Mouse (Mus musculus): ENCODE results near the gene Tlcd1. TPM values are rescaled to one million over a fixed set of nuclear protein-coding genes. Genes with fewer than 3 reads are reported as not detected.

The Tlcd1 gene
- polyA plus RNA-seq, 1 experiment from 2014 or later: 13.6 TPM

DNA sequence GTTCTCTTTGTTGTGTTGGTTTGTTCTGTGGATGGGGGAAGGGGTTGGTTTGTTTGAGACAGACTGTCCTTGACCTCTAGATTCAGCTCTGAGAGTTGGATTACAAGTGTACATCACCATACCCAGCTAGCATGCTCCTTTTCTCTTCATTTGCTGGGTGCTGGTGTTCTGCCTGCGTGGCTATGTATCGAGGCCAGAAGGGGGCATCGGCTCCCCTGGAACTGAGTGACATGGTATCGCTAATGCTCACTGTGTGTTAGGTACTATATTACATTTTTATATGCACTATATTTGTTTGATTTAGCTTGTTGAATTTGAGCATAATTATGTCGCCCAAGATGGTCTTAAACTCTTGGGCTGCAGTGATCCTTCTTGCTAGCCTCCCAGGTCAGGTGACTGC is 30.3 kb upstream of the Tlcd1 start:
- no peaks in the 10 kb centered on the region for H3K27me3 ChIP-seq
- TF ChIP-seq CTCF (IDR thresholded peaks at IDR 0.05): no peak
- in situ Hi-C loops (cut with MboI; ENCODE audit: low pct_unique_long_range_greater_than_20kb): no loop called here
- ATAC-seq (no peak), DNase-seq (ENCODE audit: low read depth, low spot score) (no peak)
- CTCF ChIA-PET: interaction anchor here (1.3 to 1.8 kb wide), 3 partner anchors 10 to 31 kb away, joined by 3 to 4 read pairs (median 4); no protein-coding TSS in a partner anchor
- POLR2A ChIA-PET: no interaction called here

DNA sequence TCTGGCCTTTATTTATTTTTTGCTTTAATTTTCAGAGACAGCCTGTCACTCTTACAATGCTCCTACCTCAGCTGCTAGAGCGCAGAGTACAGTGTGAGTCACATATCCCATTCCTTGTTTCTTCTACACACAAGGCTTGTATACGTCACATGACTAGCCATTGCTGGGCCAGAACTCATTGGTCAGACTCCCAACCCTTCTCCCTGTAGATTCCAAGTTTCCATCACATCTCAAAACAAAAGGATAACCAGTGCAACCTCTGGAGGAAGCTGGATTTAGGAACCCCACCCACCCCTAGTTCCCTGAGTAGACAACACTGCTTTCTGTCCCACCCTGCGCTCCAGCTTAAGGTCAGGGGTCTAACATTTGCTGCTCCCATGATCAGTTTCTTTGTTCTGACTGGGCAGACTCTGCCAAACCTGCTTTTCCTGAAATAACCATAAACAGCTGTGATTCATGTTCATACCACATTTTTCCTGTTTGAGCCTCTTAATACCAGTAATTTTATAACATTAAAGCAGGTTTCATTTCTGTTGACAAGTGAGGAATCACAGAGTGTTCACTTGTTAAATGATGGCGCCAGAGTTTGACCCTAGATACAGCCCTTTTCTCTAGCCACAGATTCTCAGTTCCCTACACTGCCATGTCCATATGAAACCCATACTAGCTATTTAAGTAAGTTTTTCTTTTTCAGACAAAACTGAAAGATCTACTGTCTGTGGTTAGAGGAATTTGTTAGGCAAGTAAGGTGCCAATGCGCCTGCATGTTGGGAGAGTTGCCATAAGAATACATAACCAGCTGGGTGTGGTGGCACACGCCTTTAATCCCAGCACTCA is 29.6 kb upstream of the Tlcd1 start:
- in situ Hi-C loops (cut with MboI; ENCODE audit: low pct_unique_long_range_greater_than_20kb): no loop called here
- ATAC-seq: no peak
- DNase-seq (ENCODE audit: low read depth, low spot score): no peak

DNA sequence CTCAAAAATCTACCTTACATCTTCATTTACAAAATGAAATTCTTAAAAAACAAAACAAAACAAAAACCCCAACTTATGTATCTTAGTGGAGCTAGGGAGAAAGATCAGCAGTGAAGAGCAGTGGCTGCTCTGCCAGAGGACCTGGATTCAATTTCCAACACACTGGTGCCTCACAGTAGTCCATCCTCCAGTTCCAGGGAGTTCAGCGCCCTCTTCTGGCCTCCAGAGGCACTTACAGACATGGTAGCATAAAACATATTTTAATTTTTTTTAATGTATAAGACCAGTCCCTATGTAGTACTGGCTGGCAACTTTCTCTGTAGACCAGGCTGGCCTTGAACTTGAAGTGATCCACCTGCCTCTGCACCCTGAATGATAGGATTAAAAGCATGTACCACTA is 25.4 kb upstream of the Tlcd1 start:
- DNase-seq (ENCODE audit: low read depth, low spot score) (no peak), ATAC-seq (no peak)
- ChIA-PET POLR2A (interaction anchor here (1.3 kb wide), 1 partner anchor 107 kb away, joined by 5 read pairs; no protein-coding TSS in a partner anchor), CTCF (interaction anchor here (1.0 to 1.5 kb wide), 4 partner anchors 15 to 36 kb away, joined by 3 to 4 read pairs (median 4); no protein-coding TSS in a partner anchor)
- no peaks in the 10 kb centered on the region for H3K27me3 ChIP-seq
- in situ Hi-C loops (cut with MboI; ENCODE audit: low pct_unique_long_range_greater_than_20kb): no loop called here
- TF ChIP-seq CTCF (IDR thresholded peaks at IDR 0.05): peak; percentile 81

More for the DNA sequence above, 29.6 kb upstream of the Tlcd1 start:
- ChIA-PET CTCF (interaction anchor here (1.4 to 1.8 kb wide), 2 partner anchors 12 to 30 kb away, joined by 3 to 4 read pairs; no protein-coding TSS in a partner anchor), POLR2A (no interaction called here)
- no peak for TF ChIP-seq CTCF (IDR thresholded peaks at IDR 0.05)
- no peaks in the 10 kb centered on the region for H3K27me3 ChIP-seq

DNA sequence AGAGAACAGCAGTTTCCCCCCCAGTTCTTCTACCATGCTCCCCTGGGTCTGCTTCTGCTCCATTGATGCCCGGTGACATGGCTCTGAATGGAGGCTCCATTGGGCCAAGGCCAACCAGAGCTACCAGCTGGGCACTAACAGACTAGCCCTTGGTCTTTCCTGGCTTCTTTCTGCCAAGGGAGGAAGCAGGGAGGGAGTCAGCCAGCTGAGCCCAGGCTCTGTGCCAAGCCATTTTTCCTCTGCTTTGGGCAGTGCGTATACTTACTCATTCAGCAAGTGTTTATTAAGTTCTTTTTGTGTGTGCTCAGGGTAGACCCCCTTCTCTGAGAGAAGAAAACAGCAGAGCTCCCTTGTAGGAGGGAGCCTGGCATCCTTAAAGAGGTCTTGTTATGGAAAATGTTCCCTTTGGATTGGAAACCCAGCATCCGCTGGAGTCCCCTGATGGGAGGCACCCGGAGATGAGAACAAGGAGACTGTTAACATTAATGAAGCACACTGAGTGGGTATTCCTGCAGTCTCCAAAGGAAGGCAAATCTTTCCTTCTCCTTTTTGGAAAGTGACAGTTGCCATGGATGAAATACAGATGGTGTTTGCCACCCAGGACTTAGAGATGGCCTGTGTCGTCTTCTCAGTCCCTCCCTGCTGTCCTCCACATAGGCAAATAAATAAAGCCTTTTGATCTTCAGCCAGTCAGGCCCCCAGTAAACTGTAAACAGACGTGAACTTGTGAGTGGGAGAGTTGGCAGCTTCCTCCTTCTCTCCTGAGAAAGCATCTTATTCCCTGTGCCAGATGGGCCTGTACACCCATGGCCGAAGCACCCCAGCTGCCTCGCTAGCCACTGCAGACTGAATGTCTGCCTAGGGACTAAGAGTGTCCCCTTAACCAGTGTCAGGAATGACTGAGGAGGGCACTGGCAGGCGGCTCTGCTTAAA is 23.9 kb upstream of the Tlcd1 start:
- no peak for ATAC-seq
- TF ChIP-seq CTCF (IDR thresholded peaks at IDR 0.05): no peak
- no peaks in the 10 kb centered on the region for H3K27me3 ChIP-seq
- POLR2A ChIA-PET: interaction anchor here (0.6 kb wide), 1 partner anchor 87 kb away, joined by 3 read pairs; no protein-coding TSS in a partner anchor
- no peak for DNase-seq (ENCODE audit: low read depth, low spot score)
- in situ Hi-C loops (cut with MboI; ENCODE audit: low pct_unique_long_range_greater_than_20kb): no loop called here
- CTCF ChIA-PET: interaction anchor here (0.7 to 2.1 kb wide), 7 partner anchors 16 to 93 kb away, joined by 3 to 8 read pairs (median 3); partner anchors contain the start of genes Nek8 and Tlcd1

DNA sequence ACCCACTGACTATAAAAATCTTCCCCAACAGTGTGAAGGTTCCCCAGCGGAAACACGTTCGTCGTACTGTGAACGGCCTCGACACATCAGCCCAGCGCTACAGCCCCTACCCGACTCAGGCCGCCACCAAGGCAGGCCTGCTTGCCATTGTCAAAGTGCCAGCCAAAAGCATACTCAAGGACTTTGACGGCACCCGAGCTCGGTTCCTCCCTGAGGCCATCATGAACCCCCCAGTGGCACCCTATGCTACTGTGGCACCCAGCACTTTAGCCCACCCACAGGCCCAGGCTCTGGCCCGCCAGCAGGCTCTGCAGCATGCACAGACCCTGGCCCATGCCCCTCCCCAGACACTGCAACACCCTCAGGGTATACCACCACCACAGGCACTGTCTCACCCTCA is 22.7 kb upstream of the Tlcd1 start:
- in situ Hi-C loops (cut with MboI; ENCODE audit: low pct_unique_long_range_greater_than_20kb): no loop called here
- ChIA-PET POLR2A (no interaction called here), CTCF (interaction anchor here (2.1 kb wide), 1 partner anchor 23 kb away, joined by 8 read pairs; the partner anchor contains the start of genes Nek8 and Tlcd1)
- no peaks in the 10 kb centered on the region for H3K27me3 ChIP-seq
- TF ChIP-seq CTCF (IDR thresholded peaks at IDR 0.05): no peak
- no peak for DNase-seq (ENCODE audit: low read depth, low spot score)
- ATAC-seq: no peak

DNA sequence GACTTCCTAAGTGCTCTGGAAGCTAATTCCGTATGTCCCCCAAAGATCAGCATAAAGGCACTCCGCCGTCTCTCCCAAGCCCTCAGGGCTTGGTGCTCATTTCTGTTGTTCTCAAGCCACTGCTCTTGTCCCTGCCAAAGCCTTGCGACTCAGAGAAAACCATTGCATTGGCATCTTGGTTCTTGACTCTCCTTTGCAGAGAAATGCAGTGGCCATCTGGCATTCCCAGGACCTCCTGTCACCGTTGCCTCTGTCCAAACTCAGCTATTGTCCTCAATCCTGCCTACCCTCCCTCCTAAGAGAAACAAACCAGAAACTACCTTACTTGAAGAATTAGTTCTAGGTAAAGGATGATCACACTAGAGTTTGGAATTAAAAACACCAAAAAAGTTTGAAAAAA is 20.8 kb upstream of the Tlcd1 start:
- ATAC-seq (no peak), DNase-seq (ENCODE audit: low read depth, low spot score) (no peak)
- ChIA-PET CTCF (no interaction called here), POLR2A (no interaction called here)
- H3K27me3 ChIP-seq: no peaks in the 10 kb centered on the region
- TF ChIP-seq CTCF (IDR thresholded peaks at IDR 0.05): no peak
- in situ Hi-C loops (cut with MboI; ENCODE audit: low pct_unique_long_range_greater_than_20kb): loop anchor here (5.0 kb wide), 1 partner anchor 98 kb away; no protein-coding TSS in a partner anchor

DNA sequence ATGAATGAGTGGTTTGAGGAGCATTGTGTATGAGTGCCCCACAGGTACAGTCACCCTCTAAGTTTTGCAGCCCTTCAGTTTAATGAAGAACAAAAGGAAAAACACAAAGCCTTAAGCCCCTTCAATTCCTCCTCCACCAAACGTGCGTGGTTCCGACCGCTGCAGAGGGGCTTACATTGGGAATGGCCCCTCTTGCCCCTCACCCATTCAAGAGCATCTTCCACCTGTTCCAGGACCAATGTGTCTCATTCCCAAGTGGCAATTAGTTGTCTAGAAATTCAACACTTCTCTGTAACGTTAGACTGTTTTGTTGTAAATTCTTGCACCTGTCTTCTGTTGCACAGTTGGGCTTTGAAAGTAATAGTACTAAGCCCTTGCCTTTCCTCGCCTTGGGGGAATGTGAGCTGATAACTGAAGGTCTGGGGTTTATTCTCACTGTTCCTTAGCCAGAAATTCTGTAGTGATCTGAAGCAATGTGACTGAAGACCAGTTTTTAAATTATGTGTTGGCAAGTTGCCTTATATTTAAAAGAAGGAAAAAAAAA is 20.3 kb upstream of the Tlcd1 start:
- CTCF ChIA-PET: no interaction called here
- ATAC-seq (no peak), DNase-seq (ENCODE audit: low read depth, low spot score) (no peak)
- POLR2A ChIA-PET: interaction anchor here (0.7 kb wide), 1 partner anchor 23 kb away, joined by 3 read pairs; no protein-coding TSS in a partner anchor
- no peak for TF ChIP-seq CTCF (IDR thresholded peaks at IDR 0.05)
- in situ Hi-C loops (cut with MboI; ENCODE audit: low pct_unique_long_range_greater_than_20kb): loop anchor here (5.0 kb wide), 1 partner anchor 99 kb away; no protein-coding TSS in a partner anchor
- H3K27me3 ChIP-seq: no peaks in the 10 kb centered on the region

DNA sequence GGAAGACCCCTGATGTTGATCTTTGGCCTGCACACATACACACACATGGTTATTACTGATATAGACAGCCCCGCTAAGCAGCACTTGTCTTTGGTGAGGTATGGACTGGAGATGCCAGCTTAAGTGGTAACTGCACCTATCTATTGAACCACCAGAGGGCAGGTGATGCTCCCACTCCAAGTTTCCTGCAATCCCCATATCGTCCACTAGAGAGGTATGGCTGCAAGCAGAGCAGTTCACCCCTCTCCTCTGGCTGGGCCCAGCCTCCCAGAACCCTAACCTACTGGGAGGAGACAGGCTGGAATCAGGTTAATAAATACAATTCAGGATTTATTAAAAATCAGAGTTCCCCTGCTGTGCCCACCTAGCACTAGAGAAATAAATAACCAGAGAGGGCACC is 17.4 kb upstream of the Tlcd1 start:
- in situ Hi-C loops (cut with MboI; ENCODE audit: low pct_unique_long_range_greater_than_20kb): loop anchor here (5.0 kb wide), 1 partner anchor 102 kb away; no protein-coding TSS in a partner anchor
- TF ChIP-seq CTCF (IDR thresholded peaks at IDR 0.05): no peak
- CTCF ChIA-PET: interaction anchor here (1.0 to 1.8 kb wide), 6 partner anchors 12 to 36 kb away, joined by 3 to 8 read pairs (median 4); no protein-coding TSS in a partner anchor
- DNase-seq (ENCODE audit: low read depth, low spot score) (no peak), ATAC-seq (peak; percentile 32)
- H3K27me3 ChIP-seq: no peaks in the 10 kb centered on the region
- POLR2A ChIA-PET: interaction anchor here (0.9 to 1.9 kb wide), 3 partner anchors 13 to 25 kb away, joined by 3 to 6 read pairs (median 5); no protein-coding TSS in a partner anchor

DNA sequence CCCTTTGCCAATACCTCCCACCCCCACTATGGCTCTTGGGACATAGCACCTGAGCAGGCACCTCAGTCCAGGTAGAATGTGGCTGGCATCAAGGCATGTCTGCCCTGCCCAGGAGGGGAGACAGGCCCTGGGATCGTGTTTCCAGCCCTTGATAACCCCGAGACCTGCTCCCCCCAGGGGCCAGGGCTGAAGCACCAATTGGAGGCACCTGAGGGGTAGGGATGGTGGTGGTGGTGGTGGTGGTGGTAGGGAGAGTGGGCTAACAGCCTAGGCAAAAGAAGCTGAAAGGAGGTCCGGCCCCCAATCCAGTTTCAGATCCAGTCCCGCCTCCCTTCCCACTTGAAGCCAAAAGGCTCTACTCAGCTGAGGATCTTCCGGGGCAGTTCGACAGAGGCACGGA is 17.0 kb upstream of the Tlcd1 start:
- ATAC-seq (no peak), DNase-seq (ENCODE audit: low read depth, low spot score) (no peak)
- no peaks in the 10 kb centered on the region for H3K27me3 ChIP-seq
- in situ Hi-C loops (cut with MboI; ENCODE audit: low pct_unique_long_range_greater_than_20kb): loop anchor here (5.0 kb wide), 1 partner anchor 102 kb away; no protein-coding TSS in a partner anchor
- ChIA-PET POLR2A (interaction anchor here (0.9 to 1.9 kb wide), 3 partner anchors 13 to 25 kb away, joined by 3 to 6 read pairs (median 3); partner anchors contain the start of genes Nek8 and Tlcd1), CTCF (interaction anchor here (1.0 to 1.6 kb wide), 4 partner anchors 12 to 37 kb away, joined by 3 to 5 read pairs (median 3); no protein-coding TSS in a partner anchor)
- no peak for TF ChIP-seq CTCF (IDR thresholded peaks at IDR 0.05)

Data from Patski (cell line).